ENCODE assay signal across 13 mouse cellular contexts in genomic region chr8:113721459-113721858, GRCm38 (mm10).
DNase-seq lines count a peak whose midpoint lies in the region; ATAC-seq lines count a peak whose summit lies in the region.
"Had no signal": no experiment of that assay in that cellular context is flagged by ENCODE, and none has a peak within 500 bp of the region (broad histone marks: within the 10 kb centered on the region; RNA-seq: fewer than 3 reads in every experiment).

No protein-coding gene starts in this region.

- 45% methylated on average over 13 of the region's 13 CpGs for WGBS in forebrain, embryonic 16.5 days
- 87% methylated on average over 13 of the region's 13 CpGs for WGBS in forebrain, embryonic 11.5 days

- H3K9me3 ChIP-seq in forebrain, embryonic 16.5 days (ENCODE audit: control insufficient read depth, low read length), result no peaks in the 10 kb centered on the region
- H3K9me3 ChIP-seq in forebrain, embryonic 11.5 days (ENCODE audit: control insufficient read depth, low read length), result no peaks in the 10 kb centered on the region
- H3K9me3 ChIP-seq: heart, embryonic 10.5 days; lung, embryonic 15.5 days; midbrain, embryonic 15.5 days; stomach, embryonic 15.5 days had no signal

- H3K9ac ChIP-seq in forebrain, embryonic 16.5 days (replicated peaks; ENCODE audit: low read depth, low read length), result no peak overlapping the region
- no peak overlapping the region for H3K9ac ChIP-seq in forebrain, embryonic 11.5 days (ENCODE audit: low read length)
- H3K9ac ChIP-seq: lung, embryonic 15.5 days; midbrain, embryonic 15.5 days; stomach, embryonic 15.5 days had no signal

- H3K4me2 ChIP-seq in forebrain, embryonic 16.5 days (ENCODE audit: low read length), result no peak overlapping the region
- H3K4me2 ChIP-seq in forebrain, embryonic 11.5 days (ENCODE audit: low read depth, low read length, severe bottlenecking), result no peak overlapping the region
- H3K4me2 ChIP-seq: lung, embryonic 15.5 days; midbrain, embryonic 15.5 days; stomach, embryonic 15.5 days had no signal

- intact Hi-C loops in heart, postnatal 25 days (cut with DNase I), result no loop called here

- no peak overlapping the region for H3K4me3 ChIP-seq in forebrain, embryonic 16.5 days (replicated peaks; ENCODE audit: low read length)
- no peak overlapping the region for H3K4me3 ChIP-seq in forebrain, embryonic 11.5 days (ENCODE audit: low read depth, low read length)
- H3K4me3 ChIP-seq: heart, embryonic 10.5 days; lung, embryonic 15.5 days; midbrain, embryonic 15.5 days; stomach, embryonic 15.5 days had no signal

- peaks cover 7% of the 10 kb centered on the region for H3K4me1 ChIP-seq in forebrain, embryonic 16.5 days (replicated peaks; ENCODE audit: control insufficient read depth, insufficient read depth, low read length)
- 0 out of 2 replicates have a peak, but pooled peaks cover 2% of the 10 kb centered on the region for H3K4me1 ChIP-seq in forebrain, embryonic 11.5 days (replicated peaks; ENCODE audit: control insufficient read depth, insufficient read depth, low read length)
- H3K4me1 ChIP-seq: midbrain, embryonic 15.5 days; stomach, embryonic 15.5 days had no signal

- no peak for DNase-seq in forebrain, embryonic 11.5 days (ENCODE audit: low spot score)
- peak; percentile 15 to 21 for DNase-seq in right cerebral cortex, adult 2 months (ENCODE audit: low spot score in 2 of 2)
- no peak for DNase-seq in right cerebral cortex, postnatal 25 days
- peak; percentile 1 for DNase-seq in layer of hippocampus, adult 9-10 months (ENCODE audit: low spot score)
- no peak for DNase-seq in ovary, postnatal 14 days (ENCODE audit: low spot score)
- no peak for DNase-seq in heart, postnatal 25 days (ENCODE audit: low spot score)
- DNase-seq in heart, adult 11 months, result no peak

- H3K27ac ChIP-seq in forebrain, embryonic 16.5 days (ENCODE audit: low read length), result no peak overlapping the region
- H3K27ac ChIP-seq in forebrain, embryonic 11.5 days (ENCODE audit: low read depth, low read length), result no peak overlapping the region
- H3K27ac ChIP-seq: heart, embryonic 10.5 days; lung, embryonic 15.5 days; midbrain, embryonic 15.5 days; stomach, embryonic 15.5 days had no signal

- peak; percentile 62; the same call in 1 of the 2 replicates for ATAC-seq in forebrain, embryonic 16.5 days
- ATAC-seq in forebrain, embryonic 11.5 days (replicated peaks; ENCODE audit: low FRiP score), result no peak
- ATAC-seq: hindbrain, embryonic 16.5 days; midbrain, embryonic 15.5 days had no signal

- no peaks in the 10 kb centered on the region for H3K36me3 ChIP-seq in forebrain, embryonic 16.5 days (ENCODE audit: control insufficient read depth, insufficient read depth)
- H3K36me3 ChIP-seq in forebrain, embryonic 11.5 days (ENCODE audit: control insufficient read depth, insufficient read depth, low read length), result no peaks in the 10 kb centered on the region
- H3K36me3 ChIP-seq: heart, embryonic 10.5 days; lung, embryonic 15.5 days; midbrain, embryonic 15.5 days; stomach, embryonic 15.5 days had no signal

- H3K27me3 ChIP-seq in forebrain, embryonic 16.5 days (replicated peaks; ENCODE audit: control insufficient read depth, insufficient read depth, low read length), result no peaks in the 10 kb centered on the region
- H3K27me3 ChIP-seq in forebrain, embryonic 11.5 days (ENCODE audit: control insufficient read depth, insufficient read depth, low read length), result no peaks in the 10 kb centered on the region
- H3K27me3 ChIP-seq: lung, embryonic 15.5 days; midbrain, embryonic 15.5 days; stomach, embryonic 15.5 days had no signal

Comparison
In these comparisons a context has a peak if more than half of its experiments do, and no peak if none do; other contexts are left out.
1. DNase-seq: peak in right cerebral cortex, adult 2 months (2 of 2) and layer of hippocampus, adult 9-10 months (single experiment); none in forebrain, embryonic 11.5 days (single experiment), right cerebral cortex, postnatal 25 days (single experiment), ovary, postnatal 14 days (single experiment), heart, postnatal 25 days (single experiment) and heart, adult 11 months (single experiment).